Mouse (Mus musculus) heart, embryonic 14.5 days (tissue): ENCODE results near the gene Pde11a. TPM values are rescaled to one million over a fixed set of nuclear protein-coding genes. Genes with fewer than 3 reads are reported as not detected.

Experiments used
- ATAC-seq: fragments of 200-750 bp; cut with Nextera tagmentation; 2 replicates; pipeline ENCODE4 v1.8.0; 2017; ENCODE audit warnings: low read depth, moderate TSS enrichment; ENCODE audit not compliant: insufficient number of reproducible peaks, insufficient read depth, low FRiP score
- H3K27ac ChIP-seq, 2 experiments: fragments of 200-500 bp in 1 of 2; fragments of 300-500 bp in 1 of 2; sonication (generic) in 1 of 2; replicated peaks in 1 of 2; 2 replicates each; pipeline ENCODE4 v1.5.1; 2012 to 2014; ENCODE audit warnings: low read depth in 2 of 2, low read length in 2 of 2, control low read depth in 1 of 2, mild to moderate bottlenecking in 1 of 2, mixed read lengths in 1 of 2; ENCODE audit not compliant: control insufficient read depth in 1 of 2, insufficient read depth in 1 of 2
- H3K27me3 ChIP-seq: fragments of 300-500 bp; sonication (generic); 2 replicates; pipeline ENCODE4 v1.6.1; 2014; ENCODE audit warnings: mild to moderate bottlenecking, low read length, control low read depth; ENCODE audit not compliant: control insufficient read depth, insufficient read depth
- H3K36me3 ChIP-seq: fragments of 300-500 bp; sonication (generic); 2 replicates; pipeline ENCODE4 v1.6.1; 2014; ENCODE audit warnings: mild to moderate bottlenecking, control low read depth, low read length, mixed read lengths; ENCODE audit not compliant: control insufficient read depth, insufficient read depth
- H3K4me1 ChIP-seq, 2 experiments: fragments of 200-500 bp in 1 of 2; fragments of 300-500 bp in 1 of 2; sonication (generic) in 1 of 2; 2 replicates each; pipeline ENCODE4 v1.6.1; 2012 to 2014; ENCODE audit warnings: low read length in 2 of 2, control low read depth in 1 of 2, mixed read lengths in 1 of 2; ENCODE audit not compliant: control insufficient read depth in 2 of 2, insufficient read depth in 2 of 2
- H3K4me2 ChIP-seq: fragments of 300-500 bp; sonication (generic); 2 replicates; pipeline ENCODE4 v1.6.1; 2014; ENCODE audit warnings: mild to moderate bottlenecking, low read length
- H3K4me3 ChIP-seq, 2 experiments: fragments of 200-500 bp in 1 of 2; fragments of 300-500 bp in 1 of 2; sonication (generic) in 1 of 2; 2 replicates each; pipeline ENCODE4 v1.5.1; 2012 to 2014; ENCODE audit warnings: low read length in 2 of 2, mild to moderate bottlenecking in 2 of 2, control low read depth in 1 of 2, low read depth in 1 of 2, moderate library complexity in 1 of 2; ENCODE audit not compliant: control insufficient read depth in 1 of 2, insufficient read depth in 1 of 2
- H3K9ac ChIP-seq: fragments of 300-500 bp; sonication (generic); 2 replicates; pipeline ENCODE4 v1.6.1; 2014; ENCODE audit warnings: mild to moderate bottlenecking, low read length
- H3K9me3 ChIP-seq: fragments of 300-500 bp; sonication (generic); 2 replicates; pipeline ENCODE4 v1.6.1; 2016; ENCODE audit warnings: low read length, control low read depth; ENCODE audit not compliant: control insufficient read depth
- WGBS: fragments of 180-500 bp; shearing (Covaris S2); extraction: QIAGEN DNeasy Blood & Tissue Kit; methylation state at CpG from one replicate; pipeline ENCODE4 v1.1.7; 2014; 5-methylcytosine and 5-hydroxymethylcytosine counted together
- polyA plus RNA-seq: library from polyadenylated mRNA; unstranded; fragments of >200 nt; fragmentation: Nextera tagmentation; extraction: Ambion mirVana; gene quantifications from 2 replicates; pipeline ENCODE4 v1.2.1, GENCODE M21; 2014

Pde11a gene
- polyA plus RNA-seq, 1 experiment from 2014 or later, result 0.08 TPM

- no peak overlapping the region for H3K27ac ChIP-seq
- H3K27me3 ChIP-seq, result no peaks in the 10 kb centered on the region
- H3K4me1 ChIP-seq, result peaks cover 8 to 12% of the 10 kb centered on the region in 2 experiments
- H3K9ac ChIP-seq, result no peak overlapping the region
- H3K9me3 ChIP-seq, result no peaks in the 10 kb centered on the region
- H3K4me3 ChIP-seq, result no peak overlapping the region
- no peak overlapping the region for H3K4me2 ChIP-seq
- WGBS, result 74% methylated on average over 4 of the region's 4 CpGs
- H3K36me3 ChIP-seq, result no peaks in the 10 kb centered on the region
- ATAC-seq, result no peak
Measured at GRCm38 (mm10) chr2:75989694-75990093, 348.9 kb downstream of the Pde11a start.

GRCm38 (mm10) chr2:75988779-75989363 is 349.7 kb downstream of the Pde11a start:
- Histone ChIP-seq H3K4me3 (no peak overlapping the region), H3K27ac (no peak overlapping the region), H3K9me3 (no peaks in the 10 kb centered on the region), H3K36me3 (no peaks in the 10 kb centered on the region), H3K9ac (no peak overlapping the region), H3K27me3 (no peaks in the 10 kb centered on the region), H3K4me2 (no peak overlapping the region), H3K4me1 (peaks cover 8 to 12% of the 10 kb centered on the region in 2 experiments)
- 48% methylated on average over 7 of the region's 7 CpGs for WGBS
- no peak for ATAC-seq

GRCm38 (mm10) chr2:75988378-75988777 is 350.2 kb downstream of the Pde11a start:
- no peak for ATAC-seq
- Histone ChIP-seq H3K9ac (no peak overlapping the region), H3K4me2 (no peak overlapping the region)

GRCm38 (mm10) chr2:75987739-75988138 is 350.8 kb downstream of the Pde11a start:
- peaks cover 8 to 12% of the 10 kb centered on the region in 2 experiments for H3K4me1 ChIP-seq

More at GRCm38 (mm10) chr2:75988378-75988777, 350.2 kb downstream of the Pde11a start:
- H3K4me1 ChIP-seq, result peaks cover 8 to 12% of the 10 kb centered on the region in 2 experiments
- no peak overlapping the region for H3K27ac ChIP-seq
- no peak overlapping the region for H3K4me3 ChIP-seq
- 69% methylated on average over 4 of the region's 4 CpGs for WGBS
- no peaks in the 10 kb centered on the region for H3K36me3 ChIP-seq
- no peaks in the 10 kb centered on the region for H3K27me3 ChIP-seq
- H3K9me3 ChIP-seq, result no peaks in the 10 kb centered on the region

GRCm38 (mm10) chr2:75985124-75985523 is 353.4 kb downstream of the Pde11a start:
- Histone ChIP-seq H3K4me1 (no peaks in the 10 kb centered on the region; a peak in 1 of 4 replicates), H3K36me3 (no peaks in the 10 kb centered on the region), H3K27ac (no peak overlapping the region), H3K9ac (no peak overlapping the region), H3K4me3 (no peak overlapping the region), H3K9me3 (no peaks in the 10 kb centered on the region), H3K4me2 (no peak overlapping the region), H3K27me3 (no peaks in the 10 kb centered on the region)
- 7% methylated on average over 2 of the region's 2 CpGs for WGBS
- ATAC-seq, result no peak

More at GRCm38 (mm10) chr2:75987739-75988138, 350.8 kb downstream of the Pde11a start:
- ATAC-seq, result no peak
- Histone ChIP-seq H3K4me2 (no peak overlapping the region), H3K27me3 (no peaks in the 10 kb centered on the region), H3K4me3 (no peak overlapping the region), H3K36me3 (no peaks in the 10 kb centered on the region), H3K9me3 (no peaks in the 10 kb centered on the region), H3K9ac (no peak overlapping the region), H3K27ac (no peak overlapping the region)
- 59% methylated on average over 9 of the region's 9 CpGs for WGBS

GRCm38 (mm10) chr2:75983847-75984246 is 354.7 kb downstream of the Pde11a start:
- Histone ChIP-seq H3K9ac (no peak overlapping the region), H3K4me2 (no peak overlapping the region), H3K27me3 (no peaks in the 10 kb centered on the region), H3K9me3 (no peaks in the 10 kb centered on the region), H3K27ac (no peak overlapping the region), H3K4me3 (no peak overlapping the region), H3K4me1 (no peaks in the 10 kb centered on the region; a peak in 1 of 4 replicates), H3K36me3 (no peaks in the 10 kb centered on the region)
- ATAC-seq, result no peak
- 77% methylated on average over 3 of the region's 3 CpGs for WGBS

GRCm38 (mm10) chr2:75983091-75983490 is 355.5 kb downstream of the Pde11a start:
- WGBS, result 92% methylated on average over 3 of the region's 3 CpGs
- H3K4me2 ChIP-seq, result no peak overlapping the region
- no peak overlapping the region for H3K27ac ChIP-seq
- no peaks in the 10 kb centered on the region; a peak in 1 of 4 replicates for H3K4me1 ChIP-seq
- no peak for ATAC-seq
- no peaks in the 10 kb centered on the region for H3K36me3 ChIP-seq
- H3K27me3 ChIP-seq, result no peaks in the 10 kb centered on the region
- H3K9me3 ChIP-seq, result no peaks in the 10 kb centered on the region
- no peak overlapping the region for H3K9ac ChIP-seq
- no peak overlapping the region for H3K4me3 ChIP-seq

DNA sequence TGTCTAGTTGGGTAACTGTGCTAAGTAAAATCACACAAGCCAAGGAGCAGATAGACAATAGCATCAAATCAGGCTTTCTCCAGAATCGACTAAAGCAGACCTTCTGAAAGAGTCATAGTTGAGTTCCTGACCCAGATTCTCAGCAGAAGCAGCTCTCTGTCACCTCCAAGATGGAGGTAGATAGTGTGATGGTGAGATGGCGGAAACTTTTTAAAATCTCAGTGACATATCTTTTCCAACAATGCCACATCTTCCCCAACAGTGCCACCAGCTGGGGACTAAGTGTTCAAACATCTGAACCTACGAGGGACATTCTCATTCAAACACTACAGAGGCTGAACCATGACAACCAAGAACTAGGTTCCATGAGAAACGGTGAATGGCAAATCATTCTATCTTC is 355.9 kb downstream of the Pde11a start:
- WGBS, result 88% methylated on average over 4 of the region's 4 CpGs
- no peak for ATAC-seq

More for the DNA sequence above, 355.9 kb downstream of the Pde11a start:
- H3K27ac ChIP-seq, result no peak overlapping the region
- no peak overlapping the region for H3K4me2 ChIP-seq
- no peaks in the 10 kb centered on the region for H3K27me3 ChIP-seq
- no peaks in the 10 kb centered on the region for H3K9me3 ChIP-seq
- no peak overlapping the region for H3K4me3 ChIP-seq
- H3K36me3 ChIP-seq, result no peaks in the 10 kb centered on the region
- no peaks in the 10 kb centered on the region; a peak in 1 of 4 replicates for H3K4me1 ChIP-seq
- no peak overlapping the region for H3K9ac ChIP-seq
